Mouse (Mus musculus) effector memory CD4-positive, alpha-beta T cell, adult 7 months (primary cell): Measurements from ENCODE around the gene Rgs7. TPM values are rescaled to one million over a fixed set of nuclear protein-coding genes. Genes with fewer than 3 reads are reported as not detected.

Experiments used
- polyA plus RNA-seq: library from polyadenylated mRNA; unstranded; fragments of 100-300 nt; shearing (Covaris generic); gene quantifications from one replicate; pipeline ENCODE4 v1.2.1, GENCODE M21; 2017

The Rgs7 gene
- 0.10 TPM for polyA plus RNA-seq

GRCm38 (mm10) chr1:175491861-175492682 lies at the start of gene Rgs7:
Gene Rgs7 (minus strand): TSS chr1:175492500.

Other genes with a start within 250 kb of the Rgs7 start
- not detected for gene Kmo, start 127.9 kb upstream of the Rgs7 start, polyA plus RNA-seq
- gene Fh1, start 133.1 kb upstream of the Rgs7 start, polyA plus RNA-seq, result 28.4 TPM
- gene Opn3, start 200.3 kb upstream of the Rgs7 start, polyA plus RNA-seq, result not detected
- gene Chml, start 200.4 kb upstream of the Rgs7 start, polyA plus RNA-seq, result 0.79 TPM
- gene Wdr64, start 206.1 kb upstream of the Rgs7 start, polyA plus RNA-seq, result not detected